Mouse (Mus musculus): Measurements from ENCODE around the gene Pdpk1. TPM values are rescaled to one million over a fixed set of nuclear protein-coding genes. Genes with fewer than 3 reads are reported as not detected.
"Not testable (repeated sequence)": the region's sequence is repeated elsewhere in the genome, so short reads cannot be mapped to it uniquely, and the experiment has no call there.

The Pdpk1 gene
- polyA plus RNA-seq, 1 experiment, result 56.6 TPM

DNA sequence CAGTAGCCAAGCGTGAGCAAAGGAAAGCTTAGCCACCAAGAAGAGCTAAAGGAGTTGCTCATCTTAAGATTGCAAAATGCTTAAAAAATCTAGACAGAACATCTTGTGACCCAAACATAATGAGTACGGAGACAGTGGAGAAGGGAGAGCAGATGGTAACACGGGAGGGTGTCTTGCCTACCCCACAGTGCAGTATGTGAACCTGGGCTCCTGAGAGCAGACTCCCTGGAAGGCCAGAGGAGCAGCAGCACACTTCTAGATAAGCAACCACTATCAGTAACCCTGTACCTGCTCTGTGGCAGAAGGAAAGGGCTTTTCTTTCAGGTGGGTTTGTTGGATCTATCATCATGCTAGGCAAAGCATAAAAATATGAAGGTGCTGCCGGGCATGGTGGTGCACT is 37.7 kb downstream of the Pdpk1 start:
- TF ChIP-seq POLR2A (IDR thresholded peaks at IDR 0.05; ENCODE audit: control insufficient read depth, extremely low read depth, insufficient read depth, low read length, poor library complexity) (no peak), CTCF (IDR thresholded peaks at IDR 0.05; ENCODE audit: borderline replicate concordance, control insufficient read depth, extremely low read depth, insufficient read depth, low read length, poor library complexity) (no peak)
- Histone ChIP-seq H3K36me3 (ENCODE audit: control insufficient read depth, insufficient read depth, low read length) (peaks cover 22% of the 10 kb centered on the region), H3K27me3 (ENCODE audit: control insufficient read depth, insufficient read depth, low read length) (no peaks in the 10 kb centered on the region), H3K4me1 (replicated peaks; ENCODE audit: control insufficient read depth, insufficient read depth, low read length) (no peaks in the 10 kb centered on the region), H3K27ac (ENCODE audit: control insufficient read depth, insufficient read depth, low read length) (no peak overlapping the region), H3K4me3 (ENCODE audit: control insufficient read depth, insufficient read depth, low read length) (no peak overlapping the region)
- DNase-seq, result no peak
- 94% methylated on average over 4 of the region's 4 CpGs for WGBS

DNA sequence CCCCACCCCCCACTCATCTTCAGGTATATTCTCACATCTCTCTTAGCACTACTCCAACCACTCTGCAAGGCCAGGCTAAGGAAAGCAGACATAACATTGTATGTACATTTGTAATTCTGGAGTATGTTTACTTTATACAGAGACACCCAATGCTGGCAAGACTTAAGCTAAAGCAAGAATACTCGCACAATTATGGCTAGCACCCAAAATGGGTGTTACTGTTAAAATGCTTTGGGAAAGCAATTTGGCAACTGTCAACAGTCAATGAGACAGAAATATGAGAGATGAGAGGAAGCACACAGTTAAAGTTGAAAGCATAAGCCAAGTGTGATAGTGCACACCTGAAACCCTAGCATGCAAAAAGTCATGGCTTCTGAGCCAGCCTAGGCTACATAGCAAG is 39.5 kb downstream of the Pdpk1 start:
- 98% methylated on average over 1 of the region's 1 CpGs for WGBS
- DNase-seq, result no peak
- Histone ChIP-seq H3K27me3 (ENCODE audit: control insufficient read depth, insufficient read depth, low read length) (no peaks in the 10 kb centered on the region), H3K4me3 (ENCODE audit: control insufficient read depth, insufficient read depth, low read length) (no peak overlapping the region), H3K36me3 (ENCODE audit: control insufficient read depth, insufficient read depth, low read length) (peaks cover 39% of the 10 kb centered on the region), H3K27ac (ENCODE audit: control insufficient read depth, insufficient read depth, low read length) (no peak overlapping the region), H3K4me1 (replicated peaks; ENCODE audit: control insufficient read depth, insufficient read depth, low read length) (no peaks in the 10 kb centered on the region)
- TF ChIP-seq CTCF (IDR thresholded peaks at IDR 0.05; ENCODE audit: borderline replicate concordance, control insufficient read depth, extremely low read depth, insufficient read depth, low read length, poor library complexity), result no peak
- TF ChIP-seq POLR2A (IDR thresholded peaks at IDR 0.05; ENCODE audit: control insufficient read depth, extremely low read depth, insufficient read depth, low read length, poor library complexity), result no peak

DNA sequence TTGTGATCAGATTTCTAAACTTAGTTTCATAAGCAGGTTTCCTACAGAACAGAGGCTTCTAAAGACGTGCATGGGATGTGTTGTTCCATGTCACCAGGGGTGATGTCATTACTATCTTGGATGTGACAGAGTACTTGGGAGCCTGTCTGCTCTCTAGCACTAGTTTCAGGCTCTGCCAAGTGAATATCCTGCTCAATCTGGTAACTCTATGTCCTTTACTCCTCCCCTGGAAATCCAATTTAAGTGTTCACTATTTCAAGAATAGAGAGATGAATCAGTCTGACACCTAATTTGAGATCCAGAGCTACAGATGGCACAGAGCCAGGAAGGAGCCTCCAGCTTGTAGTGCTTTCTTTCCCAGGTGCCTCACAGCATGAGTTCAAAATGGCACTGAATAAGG is 41.8 kb downstream of the Pdpk1 start:
- Histone ChIP-seq H3K36me3 (ENCODE audit: control insufficient read depth, insufficient read depth, low read length) (peaks cover 53% of the 10 kb centered on the region), H3K27ac (ENCODE audit: control insufficient read depth, insufficient read depth, low read length) (no peak overlapping the region)

DNA sequence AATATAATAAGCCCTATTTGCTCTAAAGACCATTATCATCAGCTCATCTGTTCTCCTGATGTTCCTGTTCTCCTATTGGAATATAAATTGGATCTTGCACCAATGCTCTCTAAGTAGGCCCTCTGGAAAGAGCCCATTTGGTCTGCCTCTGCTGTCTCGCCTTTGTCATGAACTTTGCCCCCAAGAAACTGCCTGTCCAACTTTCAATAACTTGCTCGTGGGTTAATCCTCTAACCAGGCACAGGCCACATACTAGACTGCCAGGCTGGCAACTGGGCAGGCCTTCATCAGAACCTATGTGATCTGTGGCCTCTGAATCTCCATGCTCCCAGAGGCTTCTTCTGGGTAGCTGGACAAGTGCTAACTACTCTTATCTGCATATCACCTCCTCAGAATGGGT is 45.6 kb downstream of the Pdpk1 start:
- DNase-seq, result no peak
- WGBS, result 99% methylated on average over 2 of the region's 2 CpGs
- Histone ChIP-seq H3K27me3 (ENCODE audit: control insufficient read depth, insufficient read depth, low read length) (no peaks in the 10 kb centered on the region), H3K4me3 (ENCODE audit: control insufficient read depth, insufficient read depth, low read length) (no peak overlapping the region), H3K36me3 (ENCODE audit: control insufficient read depth, insufficient read depth, low read length) (peaks cover 65% of the 10 kb centered on the region), H3K4me1 (replicated peaks; ENCODE audit: control insufficient read depth, insufficient read depth, low read length) (no peaks in the 10 kb centered on the region), H3K27ac (ENCODE audit: control insufficient read depth, insufficient read depth, low read length) (no peak overlapping the region)
- TF ChIP-seq POLR2A (IDR thresholded peaks at IDR 0.05; ENCODE audit: control insufficient read depth, extremely low read depth, insufficient read depth, low read length, poor library complexity) (no peak), CTCF (IDR thresholded peaks at IDR 0.05; ENCODE audit: borderline replicate concordance, control insufficient read depth, extremely low read depth, insufficient read depth, low read length, poor library complexity) (no peak)

More for the DNA sequence above, 41.8 kb downstream of the Pdpk1 start:
- no peaks in the 10 kb centered on the region for H3K27me3 ChIP-seq (ENCODE audit: control insufficient read depth, insufficient read depth, low read length)
- no peak overlapping the region for H3K4me3 ChIP-seq (ENCODE audit: control insufficient read depth, insufficient read depth, low read length)
- WGBS, result 91% methylated on average over 1 of the region's 1 CpGs
- no peaks in the 10 kb centered on the region for H3K4me1 ChIP-seq (replicated peaks; ENCODE audit: control insufficient read depth, insufficient read depth, low read length)
- no peak for DNase-seq
- TF ChIP-seq POLR2A (IDR thresholded peaks at IDR 0.05; ENCODE audit: control insufficient read depth, extremely low read depth, insufficient read depth, low read length, poor library complexity) (no peak), CTCF (IDR thresholded peaks at IDR 0.05; ENCODE audit: borderline replicate concordance, control insufficient read depth, extremely low read depth, insufficient read depth, low read length, poor library complexity) (no peak)

DNA sequence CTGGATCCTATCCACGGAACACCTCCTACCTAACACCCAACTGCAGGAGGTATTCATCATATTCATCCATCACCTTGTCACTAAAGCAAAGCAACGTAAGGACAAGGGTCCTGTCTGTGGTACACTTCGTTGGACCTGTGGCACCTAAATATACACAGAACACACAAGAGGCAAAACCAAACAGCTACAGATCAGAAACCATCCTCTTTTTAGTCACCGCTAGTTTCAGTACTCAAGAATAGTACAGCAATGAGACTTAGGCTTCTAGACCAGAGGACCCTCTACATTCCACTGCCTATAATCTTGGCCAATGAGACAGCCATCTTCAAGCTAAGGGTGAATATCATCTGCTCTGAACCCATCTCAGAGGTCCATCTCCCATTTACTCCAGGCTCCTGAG is 52.4 kb downstream of the Pdpk1 start:
- no peak for DNase-seq
- 94% methylated on average over 4 of the region's 4 CpGs for WGBS
- H3K36me3 ChIP-seq (ENCODE audit: control insufficient read depth, insufficient read depth, low read length), result peaks cover 55% of the 10 kb centered on the region
- no peak overlapping the region for H3K27ac ChIP-seq (ENCODE audit: control insufficient read depth, insufficient read depth, low read length)
- no peak overlapping the region for H3K4me3 ChIP-seq (ENCODE audit: control insufficient read depth, insufficient read depth, low read length)
- TF ChIP-seq CTCF (IDR thresholded peaks at IDR 0.05; ENCODE audit: borderline replicate concordance, control insufficient read depth, extremely low read depth, insufficient read depth, low read length, poor library complexity) (no peak), POLR2A (IDR thresholded peaks at IDR 0.05; ENCODE audit: control insufficient read depth, extremely low read depth, insufficient read depth, low read length, poor library complexity) (no peak)
- no peaks in the 10 kb centered on the region for H3K27me3 ChIP-seq (ENCODE audit: control insufficient read depth, insufficient read depth, low read length)
- H3K4me1 ChIP-seq (replicated peaks; ENCODE audit: control insufficient read depth, insufficient read depth, low read length), result no peaks in the 10 kb centered on the region

DNA sequence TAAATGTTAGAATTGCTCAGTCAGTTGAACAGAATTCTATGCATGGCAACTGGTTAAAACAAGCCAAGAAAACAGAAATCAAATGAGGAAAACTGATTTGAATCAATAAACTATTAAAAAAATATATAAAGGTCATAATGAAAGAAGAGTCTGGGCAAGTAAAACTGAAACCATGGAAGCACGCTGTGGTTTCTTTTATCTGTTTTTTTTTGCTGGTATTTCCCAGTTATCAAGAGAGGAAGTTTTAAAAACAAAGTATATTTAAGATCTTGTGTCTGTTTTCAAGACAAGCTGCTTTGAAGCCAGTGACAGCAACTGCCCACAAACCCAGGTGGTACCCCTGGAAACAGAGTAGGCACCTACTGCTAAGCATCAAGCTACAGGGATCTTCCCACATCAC is 60.1 kb downstream of the Pdpk1 start:
- WGBS, result 7% methylated on average over 1 of the region's 1 CpGs

DNA sequence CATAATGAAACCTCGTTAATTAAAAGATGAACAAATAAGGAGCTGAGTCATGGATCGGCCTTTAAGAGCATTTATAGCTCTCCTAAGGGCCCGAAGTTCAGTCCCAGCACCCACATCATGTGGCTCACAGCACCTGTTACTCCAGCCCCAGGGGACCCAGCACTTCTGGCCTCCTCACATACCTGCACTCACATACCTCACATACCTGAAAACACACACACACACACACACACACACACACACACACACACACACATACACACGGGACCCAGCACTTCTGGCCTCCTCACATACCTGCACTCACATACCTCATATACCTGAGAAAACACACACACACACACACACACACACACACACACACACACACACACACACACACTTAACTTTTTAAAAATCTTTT is 64.3 kb downstream of the Pdpk1 start:
- peaks cover 66% of the 10 kb centered on the region for H3K36me3 ChIP-seq (ENCODE audit: control insufficient read depth, insufficient read depth, low read length)
- H3K27me3 ChIP-seq (ENCODE audit: control insufficient read depth, insufficient read depth, low read length); H3K4me3 ChIP-seq (ENCODE audit: control insufficient read depth, insufficient read depth, low read length); H3K4me1 ChIP-seq (replicated peaks; ENCODE audit: control insufficient read depth, insufficient read depth, low read length); DNase-seq; H3K27ac ChIP-seq (ENCODE audit: control insufficient read depth, insufficient read depth, low read length): not testable (repeated sequence)
- 98% methylated on average over 4 of the region's 4 CpGs for WGBS

More for the DNA sequence above, 60.1 kb downstream of the Pdpk1 start:
- Histone ChIP-seq H3K36me3 (ENCODE audit: control insufficient read depth, insufficient read depth, low read length) (peaks cover 76% of the 10 kb centered on the region), H3K27ac (ENCODE audit: control insufficient read depth, insufficient read depth, low read length) (no peak overlapping the region), H3K27me3 (ENCODE audit: control insufficient read depth, insufficient read depth, low read length) (no peaks in the 10 kb centered on the region), H3K4me1 (replicated peaks; ENCODE audit: control insufficient read depth, insufficient read depth, low read length) (no peaks in the 10 kb centered on the region), H3K4me3 (ENCODE audit: control insufficient read depth, insufficient read depth, low read length) (no peak overlapping the region)
- DNase-seq, result no peak
- TF ChIP-seq POLR2A (IDR thresholded peaks at IDR 0.05; ENCODE audit: control insufficient read depth, extremely low read depth, insufficient read depth, low read length, poor library complexity) (no peak), CTCF (IDR thresholded peaks at IDR 0.05; ENCODE audit: borderline replicate concordance, control insufficient read depth, extremely low read depth, insufficient read depth, low read length, poor library complexity) (no peak)
